Mouse (Mus musculus) right cerebral cortex, adult 2 months (tissue): ENCODE data around the gene Clip4.
A peak's percentile ranks its signal among the peaks of the same experiment; 100 is the strongest.

Source experiments
- DNase-seq, 2 experiments: peaks; one replicate each; pipeline ENCODE4 v3.0.0; 2021 to 2022; ENCODE audit warnings: low spot score in 2 of 2

Clip4 gene

GRCm38 (mm10) chr17:71791109-71791508, 22.8 kb downstream of the Clip4 start:
- DNase-seq = no peak

- no peak for DNase-seq
These were observed 23.3 kb downstream of the Clip4 start for GRCm38 (mm10) chr17:71791622-71792021.

GRCm38 (mm10) chr17:71795521-71796205, 27.4 kb downstream of the Clip4 start:
- no peak for DNase-seq

- DNase-seq = no peak
These were observed 35.2 kb downstream of the Clip4 start for GRCm38 (mm10) chr17:71803456-71803855.

- no peak for DNase-seq
These were observed 35.6 kb downstream of the Clip4 start for GRCm38 (mm10) chr17:71803876-71804275.

- DNase-seq = no peak
These were observed 42.8 kb downstream of the Clip4 start for GRCm38 (mm10) chr17:71811070-71811469.

GRCm38 (mm10) chr17:71816136-71816864, 48.0 kb downstream of the Clip4 start:
- no peak for DNase-seq

- no peak for DNase-seq
These were observed 55.5 kb downstream of the Clip4 start for GRCm38 (mm10) chr17:71823622-71824306.

- DNase-seq = no peak
These were observed 58.3 kb downstream of the Clip4 start for GRCm38 (mm10) chr17:71826603-71827002.

GRCm38 (mm10) chr17:71827627-71828026, 59.4 kb downstream of the Clip4 start:
- no peak for DNase-seq

GRCm38 (mm10) chr17:71828647-71829414, 60.6 kb downstream of the Clip4 start:
- no peak for DNase-seq

GRCm38 (mm10) chr17:71831960-71832359, 63.7 kb downstream of the Clip4 start:
- no peak for DNase-seq

- DNase-seq = no peak
These were observed 93.9 kb downstream of the Clip4 start for GRCm38 (mm10) chr17:71862184-71862583.

- DNase-seq = no peak
These were observed 94.6 kb downstream of the Clip4 start for GRCm38 (mm10) chr17:71862895-71863294.

GRCm38 (mm10) chr17:71864039-71864438, 95.8 kb downstream of the Clip4 start:
- no peak for DNase-seq

- DNase-seq = no peak
These were observed 97.2 kb downstream of the Clip4 start for GRCm38 (mm10) chr17:71865437-71865836.

- DNase-seq = no peak
These were observed 99.6 kb downstream of the Clip4 start for GRCm38 (mm10) chr17:71867892-71868291.

GRCm38 (mm10) chr17:71868828-71869227, 100.6 kb downstream of the Clip4 start:
- peak; percentile 18 to 49 for DNase-seq

GRCm38 (mm10) chr17:71869372-71870231, 101.3 kb downstream of the Clip4 start:
- peak; percentile 36 to 43 for DNase-seq

- no peak for DNase-seq
These were observed 102.0 kb downstream of the Clip4 start for GRCm38 (mm10) chr17:71870232-71870621.

GRCm38 (mm10) chr17:71870641-71871040, 102.4 kb downstream of the Clip4 start:
- DNase-seq = no peak
